Mouse (Mus musculus) gastrocnemius, adult 18-20 months (tissue): ENCODE results near the gene Gnpnat1. TPM values are rescaled to one million over a fixed set of nuclear protein-coding genes. Genes with fewer than 3 reads are reported as not detected.
"Not testable (repeated sequence)": the region's sequence is repeated elsewhere in the genome, so short reads cannot be mapped to it uniquely, and the experiment has no call there.

Source experiments
- DNase-seq: peaks from one replicate; pipeline ENCODE4 v3.0.0; 2021; ENCODE audit warnings: low spot score
- long read RNA-seq, 2 experiments: library from polyadenylated mRNA; stranded (forward); transcript quantifications; one replicate each; pipeline ENCODE4 v2.0.0; 2021
- total RNA-seq, 2 experiments: library from RNA; stranded (reverse); gene quantifications; 2 replicates each; pipeline ENCODE4 v1.2.3; 2021

Gnpnat1 gene
- total RNA-seq, result 1 to 10 TPM; 8.4 to 9.0 TPM
- long read RNA-seq, experiment 1, transcript Gnpnat1-201 (6 exons, 2,788 nt), result major isoform, 11 of 13 reads
- long read RNA-seq, experiment 1, partial matches to known transcripts, result 0 of 13 reads
- long read RNA-seq, experiment 1, other reads (novel, unspliced or antisense), result 2 of 13 reads
- long read RNA-seq, experiment 2, transcript Gnpnat1-201 (6 exons, 2,788 nt), result major isoform, 11 of 13 reads
- long read RNA-seq, experiment 2, partial matches to known transcripts, result 0 of 13 reads
- long read RNA-seq, experiment 2, other reads (novel, unspliced or antisense), result 2 of 13 reads

DNA sequence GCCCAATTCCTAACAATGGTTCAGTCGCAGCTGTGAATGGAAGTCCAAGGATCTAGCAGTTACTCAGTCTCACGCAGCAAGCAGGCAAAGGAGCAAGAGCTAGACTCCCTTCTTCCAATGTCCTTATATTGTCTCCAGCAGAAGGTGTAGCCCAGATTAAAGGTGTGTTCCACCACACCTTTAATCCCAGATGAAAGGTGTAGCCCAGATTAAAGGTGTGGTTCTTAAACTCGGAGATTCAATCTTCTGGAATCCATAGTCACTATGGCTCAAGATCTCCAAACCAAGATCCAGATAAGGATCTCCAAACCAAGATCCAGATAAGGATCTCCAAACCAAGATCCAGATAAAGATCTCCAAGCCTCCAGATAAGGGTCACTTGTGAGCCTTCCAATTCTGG is at the start of gene Gnpnat1:
Gene Gnpnat1 (minus strand): TSS at position 101 of the 400 bp plus-strand sequence.
- not testable (repeated sequence) for DNase-seq

DNA sequence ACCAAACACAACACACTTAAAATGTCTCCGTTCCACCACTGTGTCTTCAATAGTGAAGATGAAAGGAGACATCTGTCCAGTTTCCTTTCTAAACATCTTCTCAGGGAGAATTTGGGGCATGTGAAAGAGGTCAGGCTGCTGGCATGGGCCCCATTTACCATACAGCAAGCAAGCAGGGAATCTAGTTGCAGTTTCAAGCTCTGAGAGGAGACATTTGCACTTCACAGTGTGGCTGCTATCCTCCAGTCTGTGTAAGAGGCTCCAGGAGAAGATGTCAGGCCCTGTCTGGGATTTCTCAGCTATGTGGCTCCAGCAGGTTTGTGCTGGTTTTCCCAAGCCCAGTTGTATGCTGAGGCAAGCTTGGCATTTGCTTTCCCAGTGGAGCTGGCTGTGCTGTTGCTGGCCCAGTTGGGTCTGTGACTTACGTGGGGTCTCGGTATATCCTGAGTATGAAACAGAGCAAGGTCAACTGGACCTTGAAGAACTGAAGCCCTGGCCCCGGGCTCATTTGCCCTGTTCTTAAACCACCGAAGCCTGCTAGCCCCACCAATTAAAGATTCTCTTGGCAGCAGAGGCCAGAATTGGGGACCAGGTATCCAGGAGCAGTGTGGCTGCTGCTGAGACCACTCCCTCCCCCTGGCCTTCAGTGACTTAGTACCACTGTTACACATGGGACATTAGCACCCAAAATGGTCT is 49.0 kb upstream of the Gnpnat1 start:
- DNase-seq, result no peak

DNA sequence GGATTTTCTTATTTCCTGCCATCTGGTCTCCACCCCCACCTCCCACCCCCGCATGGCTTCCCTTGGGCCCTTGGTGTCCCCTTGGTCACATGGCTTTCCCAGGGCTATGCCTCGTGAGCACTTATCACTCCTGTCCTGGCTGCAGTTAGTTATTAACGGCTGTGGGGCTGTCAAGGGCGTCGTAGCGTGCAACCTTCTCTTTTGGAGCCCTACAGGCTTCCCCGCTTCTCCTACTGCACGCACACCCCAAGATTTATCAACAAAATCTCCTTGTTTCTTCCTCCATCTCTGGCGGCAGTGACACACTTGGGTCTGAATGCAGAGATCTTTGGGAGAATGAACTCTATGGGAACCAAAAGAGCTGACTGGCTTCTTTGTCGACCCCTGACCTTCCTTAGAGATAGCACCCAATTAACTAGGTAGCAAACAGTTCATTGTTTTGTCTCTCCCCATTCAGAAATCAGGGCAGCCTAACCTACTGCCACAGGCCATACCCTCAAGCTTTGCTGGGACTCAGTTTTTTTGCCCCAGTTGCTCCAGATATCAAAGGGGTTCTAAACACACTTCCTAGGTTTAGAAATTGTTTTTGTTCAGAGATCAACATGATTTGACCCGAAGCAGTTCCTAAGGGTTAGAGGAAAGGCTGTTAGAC is 48.3 kb upstream of the Gnpnat1 start:
- DNase-seq, result no peak

DNA sequence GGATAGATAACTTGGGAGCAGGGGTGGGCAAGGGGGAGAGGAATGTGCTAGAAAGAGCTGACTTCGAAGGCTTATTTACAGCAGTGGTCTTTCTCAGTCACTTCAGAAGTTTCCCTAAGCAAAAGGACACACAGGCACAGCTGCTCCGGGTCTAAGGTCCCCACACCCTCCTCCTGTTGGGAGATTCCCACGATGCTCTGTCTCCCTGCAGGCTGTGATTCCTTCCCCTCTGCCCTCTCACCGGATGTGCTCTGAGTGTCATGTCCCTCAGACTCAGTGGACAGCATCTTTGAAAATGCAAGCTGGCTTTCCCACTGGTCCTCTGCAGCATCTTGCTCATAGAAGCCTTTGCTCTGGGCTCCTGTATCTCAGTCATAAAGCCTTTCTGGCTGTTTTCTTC is 47.4 kb upstream of the Gnpnat1 start:
- DNase-seq, result no peak

DNA sequence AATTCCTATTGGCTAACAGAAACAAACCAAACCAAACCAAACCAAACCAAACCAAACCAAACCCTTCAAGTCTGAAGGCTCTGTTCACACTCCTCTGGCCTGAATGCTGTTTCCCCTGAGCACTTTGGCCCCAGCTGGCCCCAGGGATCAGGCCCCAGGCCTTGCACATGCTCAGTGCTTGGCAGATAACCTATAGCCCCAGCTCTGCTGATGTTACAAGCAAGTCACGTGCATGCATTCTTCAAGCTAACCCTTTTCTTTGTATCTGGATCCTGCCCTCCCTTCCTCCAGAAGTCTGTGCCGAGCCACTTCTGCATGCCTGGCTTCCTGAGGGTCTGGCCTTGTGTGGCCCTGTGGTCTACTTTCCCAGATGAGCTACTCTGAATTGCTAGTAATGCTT is 46.4 kb upstream of the Gnpnat1 start:
- no peak for DNase-seq

DNA sequence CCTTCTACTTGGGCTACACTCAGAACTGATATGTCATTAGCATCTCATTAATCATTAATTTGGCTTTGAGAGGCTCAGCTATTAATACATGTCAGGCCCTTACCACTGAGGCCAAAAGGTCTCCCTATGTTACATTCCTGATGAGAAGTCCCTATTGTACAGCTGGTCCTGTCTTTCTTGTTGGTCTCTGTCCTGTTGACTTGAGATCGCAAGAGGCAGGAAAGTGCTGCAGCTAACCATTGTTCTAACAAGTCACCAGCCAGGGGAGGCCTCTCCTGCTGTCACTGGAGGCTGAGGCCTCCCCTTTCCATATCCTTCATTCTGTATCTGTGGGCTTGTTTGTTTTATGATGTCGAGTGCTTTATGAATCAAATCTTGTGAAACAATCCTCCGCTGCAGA is 42.1 kb upstream of the Gnpnat1 start:
- no peak for DNase-seq

DNA sequence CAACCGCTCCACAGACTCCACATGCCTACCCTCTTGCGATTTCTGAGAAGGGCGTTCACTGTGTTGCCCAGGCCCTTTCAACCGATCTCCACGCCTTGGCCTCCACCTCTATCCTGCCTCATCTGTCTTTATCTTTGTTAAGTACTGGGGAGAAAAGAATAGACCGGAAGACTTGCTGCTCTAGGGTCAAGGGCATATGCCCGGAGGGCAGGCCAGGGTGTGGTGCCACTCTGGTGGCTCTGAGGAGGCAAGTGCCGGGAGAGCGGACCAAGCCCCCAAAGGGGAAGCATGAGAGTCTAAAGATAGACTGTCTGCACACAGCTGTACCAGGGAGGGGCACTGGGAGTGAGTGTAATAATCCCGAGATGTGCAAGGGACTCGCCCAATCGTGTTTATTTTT is 40.7 kb upstream of the Gnpnat1 start:
- DNase-seq, result peak; percentile 30

DNA sequence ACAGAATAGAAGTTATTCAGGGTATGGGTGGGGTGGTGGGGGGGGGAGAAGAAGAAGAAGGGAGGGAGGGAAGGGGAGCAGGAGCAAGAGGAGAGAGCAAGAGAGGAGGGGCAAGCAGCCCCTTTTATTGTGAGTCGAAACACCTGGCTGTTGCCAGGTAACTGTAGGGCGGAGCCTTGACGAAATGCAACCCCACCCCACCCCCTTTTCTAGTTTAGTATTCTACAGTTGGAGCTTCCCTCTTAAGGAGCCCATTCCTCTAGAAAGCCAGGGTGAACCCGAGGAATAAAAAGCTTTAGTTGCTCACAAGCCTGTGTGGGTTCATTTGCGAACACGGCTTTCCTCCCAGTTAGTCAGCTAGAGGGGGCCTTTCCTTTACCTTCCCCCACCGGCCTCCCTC is 40.2 kb upstream of the Gnpnat1 start:
- DNase-seq, result no peak

DNA sequence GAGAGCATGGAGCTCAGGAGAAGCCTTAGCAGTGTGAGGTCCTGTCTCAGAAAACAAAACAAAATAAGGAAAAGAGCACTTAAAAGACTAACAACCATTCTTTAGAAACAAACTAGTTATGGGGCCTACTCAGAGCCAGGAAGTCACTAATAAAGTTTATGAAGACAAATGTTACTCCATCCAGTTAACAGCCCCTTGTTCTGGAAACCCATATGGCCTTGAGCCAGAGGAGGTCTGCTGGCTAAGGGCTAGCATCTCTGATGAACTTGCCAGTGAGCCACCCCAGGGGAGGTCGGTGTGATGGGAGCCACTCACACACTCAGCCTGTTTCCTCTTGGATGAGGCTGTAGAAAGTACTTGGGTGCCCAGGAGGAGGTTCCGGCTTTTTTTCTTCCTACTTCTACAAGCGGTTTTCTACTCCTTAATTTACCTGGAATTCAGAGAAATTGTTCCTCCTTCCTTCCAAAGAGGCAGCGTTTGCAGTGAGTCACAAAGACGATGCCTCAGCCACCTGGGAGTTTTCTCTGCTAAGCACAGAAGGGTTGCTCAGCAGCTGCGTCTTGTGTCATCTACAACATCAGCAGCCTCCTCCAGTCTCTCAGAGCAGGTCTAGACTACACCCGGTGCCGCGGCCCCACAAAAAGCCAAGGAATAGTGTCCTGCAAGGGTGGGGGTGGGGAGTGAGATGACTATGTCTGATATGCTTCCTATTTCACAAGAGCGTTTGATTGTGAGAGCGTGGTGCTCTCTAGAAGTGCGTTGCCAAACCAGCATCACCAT is 38.3 kb upstream of the Gnpnat1 start:
- no peak for DNase-seq

DNA sequence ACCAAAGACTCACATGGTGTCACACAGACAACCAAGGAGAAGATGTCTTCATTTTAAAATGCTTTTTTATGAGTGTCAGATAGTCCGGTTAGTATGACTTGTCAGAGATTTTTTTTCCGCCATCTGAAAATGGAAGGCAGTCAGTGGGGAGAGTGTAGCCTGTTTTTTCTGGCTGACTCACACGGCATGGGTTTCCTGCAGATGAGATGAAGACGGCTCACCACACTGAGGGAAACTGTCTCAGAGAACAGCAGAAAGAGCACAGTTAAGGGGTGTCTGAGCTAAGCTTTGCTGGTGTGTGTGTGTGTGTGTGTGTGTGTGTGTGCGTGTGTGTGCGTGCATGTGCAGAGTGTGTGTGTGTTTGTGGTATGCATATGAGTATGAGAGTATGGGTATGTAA is 36.6 kb upstream of the Gnpnat1 start:
- DNase-seq, result no peak

DNA sequence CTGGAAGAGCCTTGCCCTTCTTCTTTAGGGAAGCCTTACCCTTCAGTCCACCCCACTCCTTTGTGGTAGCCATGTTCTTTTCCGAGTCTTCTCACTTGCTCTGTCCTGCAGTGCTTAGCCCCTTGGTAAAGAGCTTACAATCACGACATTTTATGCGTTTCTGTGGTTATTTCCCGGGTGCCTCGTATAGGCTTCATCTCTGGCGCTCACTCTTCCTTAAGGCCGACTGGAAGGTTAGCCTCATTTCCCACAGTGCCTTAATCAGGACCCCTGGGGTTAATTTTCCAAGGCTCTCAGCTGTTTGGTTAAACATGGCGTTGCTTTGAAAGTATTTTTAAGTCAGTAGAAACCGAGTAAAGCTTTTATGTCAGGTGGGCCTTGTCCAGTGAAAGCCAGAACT is 34.7 kb upstream of the Gnpnat1 start:
- no peak for DNase-seq

DNA sequence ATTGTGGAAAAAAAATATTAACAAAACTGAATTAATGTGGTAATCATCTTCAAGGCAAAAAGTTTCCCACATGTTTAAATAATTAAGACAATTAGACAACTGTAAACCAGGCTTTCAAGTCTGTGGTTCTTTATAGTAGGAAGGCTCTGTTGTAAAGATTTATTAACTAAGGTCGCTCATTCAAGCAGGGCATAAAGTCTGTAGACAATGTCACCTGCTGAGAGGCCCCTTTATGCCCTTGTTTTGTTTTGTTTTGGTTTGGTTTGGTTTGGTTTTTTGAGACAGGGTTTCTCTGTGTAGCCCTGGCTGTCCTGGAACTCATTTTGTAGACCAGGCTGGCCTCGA is 34.2 kb upstream of the Gnpnat1 start:
- no peak for DNase-seq

DNA sequence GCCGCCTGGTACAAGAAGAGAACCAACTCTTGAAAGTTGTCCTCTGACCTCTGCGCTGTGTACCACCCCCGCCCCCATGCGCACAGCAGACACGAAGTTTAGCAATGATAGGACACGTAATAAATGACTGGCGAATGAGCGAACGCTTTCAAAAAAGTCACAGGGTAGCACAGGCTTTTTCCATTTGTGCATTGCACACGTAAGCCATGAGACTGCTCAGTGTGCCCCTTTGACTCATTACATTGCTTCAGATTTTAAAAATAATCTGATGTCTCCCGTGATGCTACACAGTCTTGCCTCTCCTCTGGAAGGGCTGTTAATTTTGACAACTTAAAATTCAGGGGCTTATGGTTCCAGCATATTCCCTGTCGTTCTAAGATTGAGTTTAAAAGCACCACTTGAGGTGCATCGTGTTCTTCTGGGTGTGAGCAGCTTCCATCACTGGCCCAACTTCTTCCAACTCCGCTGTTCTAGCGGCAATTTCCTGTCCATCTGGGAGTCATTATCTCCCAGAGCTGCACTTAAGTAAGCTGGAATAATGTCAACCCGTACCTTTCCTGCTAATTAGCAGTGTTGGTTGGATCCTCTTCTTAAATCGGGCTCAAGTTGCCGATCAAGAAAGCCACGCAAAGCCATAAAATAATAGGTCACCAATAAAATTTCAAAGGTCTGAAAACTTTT is 33.7 kb upstream of the Gnpnat1 start:
- DNase-seq, result no peak

DNA sequence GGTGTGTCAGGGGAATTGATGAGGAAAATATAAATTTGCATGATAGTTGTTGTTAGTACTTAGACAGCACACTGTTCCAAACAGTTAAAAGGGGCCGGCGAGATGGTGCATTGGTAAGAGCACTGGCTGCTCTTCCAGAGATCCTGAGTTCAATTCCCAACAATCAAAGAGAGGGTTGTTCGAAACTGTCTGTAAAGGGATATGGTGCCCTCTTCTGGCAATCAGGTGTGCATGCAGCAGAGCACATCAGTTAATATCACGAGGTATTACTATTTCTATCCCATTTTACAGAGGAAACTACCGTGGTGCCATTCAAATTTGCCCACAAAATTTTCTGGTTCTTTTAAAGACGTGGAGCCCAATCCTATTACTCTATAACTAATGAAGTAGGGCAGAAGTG is 29.5 kb upstream of the Gnpnat1 start:
- no peak for DNase-seq

DNA sequence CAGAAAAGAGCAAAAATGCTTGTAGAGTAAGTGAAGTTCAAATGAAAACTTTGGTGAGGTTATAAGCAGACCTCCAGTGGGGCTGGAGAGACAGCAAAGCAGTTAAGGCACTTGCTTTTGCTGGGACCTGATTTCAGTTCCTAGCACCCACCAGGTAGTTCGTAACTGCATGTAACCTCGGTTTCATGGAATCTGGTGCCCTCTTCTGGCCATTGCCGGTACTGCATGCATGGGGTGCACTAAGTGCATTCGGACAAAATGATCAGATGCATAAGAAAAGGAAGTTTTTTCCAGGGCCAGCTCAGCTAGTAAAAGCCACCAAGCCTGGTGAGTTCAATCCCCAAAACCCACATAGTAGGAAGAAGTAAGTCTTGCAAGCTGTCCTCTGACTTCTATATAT is 27.3 kb upstream of the Gnpnat1 start:
- DNase-seq, result no peak

DNA sequence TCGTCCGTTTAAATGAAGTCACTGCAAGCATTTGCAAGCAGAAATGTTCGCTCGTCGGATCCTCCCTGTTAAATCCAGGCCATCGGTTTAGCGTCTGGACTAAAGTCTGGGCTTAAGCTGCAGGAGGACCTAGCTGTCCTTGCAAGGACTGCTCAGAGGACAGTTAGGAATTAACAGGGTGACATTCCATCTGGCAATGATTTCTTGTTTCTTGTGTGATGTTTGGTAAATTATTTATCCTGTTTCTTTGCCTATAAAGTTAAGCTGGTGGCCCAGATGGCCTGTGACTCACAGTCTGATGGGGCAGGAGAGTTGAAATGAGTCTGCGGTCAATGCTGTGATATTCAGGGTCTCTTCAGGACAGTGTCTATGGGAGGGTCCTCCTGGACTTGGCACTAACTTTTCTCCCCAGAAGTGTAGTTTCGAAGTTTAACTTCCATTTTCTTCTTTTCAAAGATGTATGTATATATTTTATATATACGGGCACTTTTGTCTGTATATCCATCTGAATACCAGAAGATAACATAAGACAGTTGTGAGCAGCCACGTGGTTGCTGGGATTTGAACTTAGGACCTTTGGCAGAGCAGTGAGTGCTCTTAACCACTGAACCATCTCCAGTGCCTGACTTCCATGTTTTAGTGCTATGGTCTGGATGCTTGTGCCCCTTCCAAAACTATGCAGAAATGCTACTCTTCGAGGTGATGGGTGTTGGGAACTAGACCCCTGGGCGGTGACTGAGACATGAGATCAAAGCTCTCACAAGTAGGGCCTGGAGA is 25.5 kb upstream of the Gnpnat1 start:
- no peak for DNase-seq

DNA sequence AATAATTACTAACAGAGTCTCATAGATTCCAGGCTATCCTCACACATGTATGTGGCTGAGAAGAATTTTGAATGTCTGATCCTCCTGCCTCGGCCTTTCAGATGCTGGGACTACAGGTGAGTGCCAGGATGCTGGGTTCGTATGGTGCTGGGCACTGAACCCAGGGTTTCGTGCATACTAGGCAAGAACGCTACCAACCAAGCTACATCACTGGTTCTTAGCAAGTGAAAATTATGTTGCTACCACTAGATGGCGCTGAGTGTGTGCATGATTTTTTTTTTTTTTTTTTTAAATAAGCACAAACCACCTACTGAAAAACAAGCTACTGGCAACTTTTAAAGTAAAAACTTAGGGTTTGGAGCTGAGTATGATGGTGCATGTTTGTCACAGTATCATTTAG is 18.5 kb upstream of the Gnpnat1 start:
- DNase-seq, result peak; percentile 52

DNA sequence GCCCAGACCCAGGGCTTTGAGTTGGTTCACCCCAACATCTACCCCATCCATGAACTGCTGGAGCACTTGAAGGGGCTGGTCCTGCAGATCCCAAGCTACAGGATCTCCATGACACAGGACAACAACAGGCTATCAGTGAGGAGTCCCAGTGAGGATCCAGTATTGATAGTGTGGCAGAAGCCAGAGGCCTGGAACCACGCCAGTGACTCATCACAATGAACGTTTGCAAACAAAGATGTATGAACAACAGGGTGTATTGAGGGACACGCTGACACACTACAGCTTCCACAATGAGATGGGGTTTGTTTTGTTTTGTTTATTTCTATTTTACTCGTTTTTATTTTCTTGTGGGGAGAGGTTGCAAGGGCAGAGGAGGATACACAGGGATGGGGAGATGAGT is 17.7 kb upstream of the Gnpnat1 start:
- DNase-seq, result no peak

DNA sequence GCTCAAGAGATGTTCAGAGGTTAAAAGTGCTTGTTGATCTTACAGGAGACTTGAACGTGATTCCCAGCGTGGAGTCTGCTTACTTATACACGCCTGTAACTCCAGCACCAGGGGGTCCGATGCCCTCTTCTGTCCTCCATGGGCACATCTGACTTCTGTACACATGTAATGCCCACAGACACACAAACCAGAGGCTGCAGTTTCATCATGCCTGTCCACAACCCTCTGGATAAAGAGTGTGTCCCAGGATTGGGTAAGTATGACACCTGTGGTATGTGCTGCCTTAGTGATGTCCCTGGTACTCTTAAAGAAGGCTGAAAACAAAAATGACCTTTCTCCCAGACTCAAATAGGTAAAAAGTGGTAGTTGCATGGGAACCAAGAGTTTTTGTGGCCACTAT is 14.6 kb upstream of the Gnpnat1 start:
- DNase-seq, result no peak

DNA sequence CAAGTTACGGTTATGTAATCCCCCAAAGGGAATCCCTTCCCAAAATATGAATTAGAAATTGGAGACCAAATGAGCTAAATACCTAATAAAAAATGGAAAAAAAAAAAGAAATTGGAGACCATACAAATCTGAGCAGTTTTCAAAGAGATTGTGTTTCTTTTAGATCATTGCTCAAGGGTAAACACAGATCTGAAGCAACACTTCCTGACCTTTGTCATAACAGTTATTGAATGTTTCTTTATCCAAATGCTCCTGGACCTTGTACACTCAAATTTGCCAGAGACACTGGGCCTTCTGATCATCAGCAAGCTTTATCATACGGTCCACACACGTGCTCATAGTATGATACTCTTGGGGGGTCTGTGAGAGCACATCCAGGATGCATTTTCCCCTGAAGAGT is 13.8 kb upstream of the Gnpnat1 start:
- no peak for DNase-seq

DNA sequence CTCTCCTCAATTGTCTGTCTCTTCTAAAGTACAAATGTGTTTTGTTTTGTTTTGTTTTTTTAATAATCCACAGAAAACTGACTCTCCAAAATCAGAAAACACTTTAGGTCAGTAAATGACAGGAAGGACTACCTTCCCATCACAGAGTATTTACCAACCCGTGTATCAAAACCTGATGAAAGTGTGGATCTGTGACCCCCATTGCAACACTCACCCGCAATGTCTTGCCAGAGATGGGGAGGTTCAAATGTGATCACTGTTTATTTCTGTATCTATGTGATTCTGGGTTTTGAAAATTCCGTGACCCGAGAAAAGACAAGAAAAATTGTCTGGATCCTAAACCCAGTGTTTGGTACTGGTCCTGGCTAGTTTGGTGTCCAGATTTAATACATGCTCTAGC is 11.6 kb upstream of the Gnpnat1 start:
- no peak for DNase-seq
